Mouse (Mus musculus) limb, embryonic 14.5 days (tissue): ENCODE results near the gene Nf2. TPM values are rescaled to one million over a fixed set of nuclear protein-coding genes. Genes with fewer than 3 reads are reported as not detected.

Experiments used
- ATAC-seq: fragments of 200-750 bp; cut with Nextera tagmentation; 2 replicates; pipeline ENCODE4 v1.8.0; 2017; ENCODE audit warnings: low read depth, moderate number of reproducible peaks, moderate TSS enrichment; ENCODE audit not compliant: low FRiP score
- DNase-seq: peaks from one replicate; pipeline ENCODE4 v3.0.0-alpha.2; 2015; ENCODE audit warnings: low spot score
- H3K27ac ChIP-seq: fragments of 300-500 bp; sonication (generic); replicated peaks from 2 replicates; pipeline ENCODE4 v1.5.1; 2014; ENCODE audit warnings: low read depth, mild to moderate bottlenecking, low read length, moderate library complexity, mixed read lengths
- H3K27me3 ChIP-seq: fragments of 300-500 bp; sonication (generic); 2 replicates; pipeline ENCODE4 v1.6.1; 2014; ENCODE audit warnings: low read length, mixed read lengths; ENCODE audit not compliant: control insufficient read depth, insufficient read depth
- H3K36me3 ChIP-seq: fragments of 300-500 bp; sonication (generic); 2 replicates; pipeline ENCODE4 v1.6.1; 2014; ENCODE audit warnings: mild to moderate bottlenecking, low read length, moderate library complexity, mixed read lengths; ENCODE audit not compliant: control insufficient read depth, insufficient read depth
- H3K4me1 ChIP-seq: fragments of 300-500 bp; sonication (generic); 2 replicates; pipeline ENCODE4 v1.6.1; 2014; ENCODE audit warnings: antibody characterized with exemption, low read length, mixed read lengths; ENCODE audit not compliant: control insufficient read depth, insufficient read depth
- H3K4me2 ChIP-seq: fragments of 300-500 bp; sonication (generic); replicated peaks from 2 replicates; pipeline ENCODE4 v1.6.1; 2014; ENCODE audit warnings: low read depth, mild to moderate bottlenecking, low read length, moderate library complexity; ENCODE audit not compliant: severe bottlenecking
- H3K4me3 ChIP-seq: fragments of 300-500 bp; sonication (generic); replicated peaks from 2 replicates; pipeline ENCODE4 v1.5.1; 2014; ENCODE audit warnings: low read length
- H3K9ac ChIP-seq: fragments of 300-500 bp; sonication (generic); 2 replicates; pipeline ENCODE4 v1.6.1; 2014; ENCODE audit warnings: mild to moderate bottlenecking, low read depth, low read length, moderate library complexity; ENCODE audit not compliant: severe bottlenecking
- H3K9me3 ChIP-seq: fragments of 300-500 bp; sonication (generic); 2 replicates; pipeline ENCODE4 v1.6.1; 2016; ENCODE audit warnings: low read length; ENCODE audit not compliant: control insufficient read depth
- POLR2A ChIP-seq: fragments of 200-500 bp; IDR thresholded peaks from 2 replicates; pipeline ENCODE4 v1.8.0; 2012; ENCODE audit warnings: inconsistent platforms, mild to moderate bottlenecking, moderate library complexity, borderline replicate concordance; ENCODE audit not compliant: insufficient read depth, insufficient read length; ENCODE audit errors: extremely low read depth
- WGBS: fragments of 180-500 bp; shearing (Covaris S2); extraction: QIAGEN DNeasy Blood & Tissue Kit; methylation state at CpG from one replicate; pipeline ENCODE4 v1.1.7; 2014; 5-methylcytosine and 5-hydroxymethylcytosine counted together
- polyA plus RNA-seq, 2 experiments: library from polyadenylated mRNA; depleted of rRNA in 1 of 2; stranded (reverse) in 1 of 2; unstranded in 1 of 2; fragments of >200 nt; fragmentation: Nextera tagmentation in 1 of 2; extraction: Ambion mirVana in 1 of 2; gene quantifications; 2 replicates each; pipeline versions ENCODE4 v1.2.1 to v1.2.3; 2012 to 2014

Gene Nf2
- polyA plus RNA-seq, 2 experiments = 37.7 to 64.9 TPM

- DNase-seq (no peak), ATAC-seq (no peak)
- Histone ChIP-seq H3K27ac (no peak overlapping the region), H3K9ac (no peak overlapping the region), H3K27me3 (no peaks in the 10 kb centered on the region), H3K36me3 (0 out of 2 replicates have a peak, but pooled peaks cover 4% of the 10 kb centered on the region), H3K9me3 (no peaks in the 10 kb centered on the region), H3K4me1 (peaks cover 19% of the 10 kb centered on the region), H3K4me2 (0 out of 2 replicates have a peak overlapping the region, but pooled peaks have one; percentile 47), H3K4me3 (no peak overlapping the region; the same call in 1 of the 2 replicates)
- TF ChIP-seq POLR2A = no peak
- WGBS = 92% methylated on average over 2 of the region's 2 CpGs
Measured at GRCm38 (mm10) chr11:4850404-4850803, 1.1 kb upstream of the Nf2 start.

- 1% methylated on average over 49 of the region's 50 CpGs for WGBS
- no peaks in the 10 kb centered on the region for H3K9me3 ChIP-seq
- ATAC-seq = no peak
- DNase-seq = no peak
- H3K27ac ChIP-seq = peak overlapping the region; percentile 73
- H3K4me3 ChIP-seq = peak overlapping the region; percentile 78
- peaks cover 17% of the 10 kb centered on the region for H3K4me1 ChIP-seq
- peak overlapping the region; percentile 92 for H3K9ac ChIP-seq
- no peaks in the 10 kb centered on the region for H3K27me3 ChIP-seq
- 0 out of 2 replicates have a peak, but pooled peaks cover 4% of the 10 kb centered on the region for H3K36me3 ChIP-seq
- peak overlapping the region; percentile 72 for H3K4me2 ChIP-seq
- TF ChIP-seq POLR2A = no peak
Measured at GRCm38 (mm10) chr11:4848483-4849248, 670 bp downstream of the Nf2 start.

GRCm38 (mm10) chr11:4840942-4841526 lies 8.3 kb downstream of the Nf2 start:
- WGBS = 79% methylated on average over 3 of the region's 3 CpGs
- no peak for DNase-seq

GRCm38 (mm10) chr11:4838235-4838634 lies 11.1 kb downstream of the Nf2 start:
- 91% methylated on average over 1 of the region's 1 CpGs for WGBS
- no peak overlapping the region for H3K9ac ChIP-seq
- no peak for TF ChIP-seq POLR2A
- H3K4me2 ChIP-seq = no peak overlapping the region
- H3K27me3 ChIP-seq = no peaks in the 10 kb centered on the region
- no peaks in the 10 kb centered on the region for H3K9me3 ChIP-seq
- no peak for ATAC-seq
- H3K4me1 ChIP-seq = 0 out of 2 replicates have a peak, but pooled peaks cover 4% of the 10 kb centered on the region
- DNase-seq = no peak
- H3K36me3 ChIP-seq = no peaks in the 10 kb centered on the region
- no peak overlapping the region for H3K27ac ChIP-seq
- H3K4me3 ChIP-seq = no peak overlapping the region

More at GRCm38 (mm10) chr11:4840942-4841526, 8.3 kb downstream of the Nf2 start:
- Histone ChIP-seq H3K27ac (no peak overlapping the region), H3K4me1 (0 out of 2 replicates have a peak, but pooled peaks cover 4% of the 10 kb centered on the region), H3K27me3 (no peaks in the 10 kb centered on the region), H3K4me2 (no peak overlapping the region), H3K9me3 (no peaks in the 10 kb centered on the region), H3K4me3 (no peak overlapping the region), H3K9ac (no peak overlapping the region), H3K36me3 (0 out of 2 replicates have a peak, but pooled peaks cover 4% of the 10 kb centered on the region)
- no peak for TF ChIP-seq POLR2A
- no peak for ATAC-seq

- DNase-seq = no peak
- no peak for ATAC-seq
- Histone ChIP-seq H3K27me3 (no peaks in the 10 kb centered on the region), H3K36me3 (no peaks in the 10 kb centered on the region), H3K9me3 (no peaks in the 10 kb centered on the region), H3K4me1 (0 out of 2 replicates have a peak, but pooled peaks cover 4% of the 10 kb centered on the region), H3K4me3 (no peak overlapping the region), H3K27ac (no peak overlapping the region), H3K9ac (no peak overlapping the region), H3K4me2 (no peak overlapping the region)
- 56% methylated on average over 5 of the region's 5 CpGs for whole genome bisulfite sequencing
- no peak for TF ChIP-seq POLR2A
Measured at GRCm38 (mm10) chr11:4837342-4837741, 12.0 kb downstream of the Nf2 start.
